Mouse (Mus musculus) hindbrain, postnatal 0 days (tissue): Measurements from ENCODE around the gene Nfatc2. TPM values are rescaled to one million over a fixed set of nuclear protein-coding genes. Genes with fewer than 3 reads are reported as not detected.

Source experiments
- ATAC-seq: fragments of 200-750 bp; cut with Nextera tagmentation; 2 replicates; pipeline ENCODE4 v1.8.0; 2017; ENCODE audit warnings: mild to moderate bottlenecking, moderate TSS enrichment, moderate library complexity
- DNase-seq: peaks from one replicate; pipeline ENCODE4 v3.0.0-alpha.2; 2015; ENCODE audit warnings: low spot score
- H3K27ac ChIP-seq: fragments of 300-500 bp; sonication (generic); 2 replicates; pipeline ENCODE4 v1.5.1; 2014; ENCODE audit warnings: mild to moderate bottlenecking
- H3K27me3 ChIP-seq: fragments of 300-500 bp; sonication (generic); 2 replicates; pipeline ENCODE4 v1.6.1; 2014; ENCODE audit warnings: low read length, mixed read lengths; ENCODE audit not compliant: insufficient read depth
- H3K36me3 ChIP-seq: fragments of 300-500 bp; sonication (generic); 2 replicates; pipeline ENCODE4 v1.6.1; 2014; ENCODE audit warnings: low read length, mixed read lengths; ENCODE audit not compliant: insufficient read depth
- H3K4me1 ChIP-seq: fragments of 300-500 bp; sonication (generic); 2 replicates; pipeline ENCODE4 v1.6.1; 2014; ENCODE audit warnings: antibody characterized with exemption, low read length, mixed read lengths; ENCODE audit not compliant: insufficient read depth
- H3K4me2 ChIP-seq: fragments of 300-500 bp; sonication (generic); 2 replicates; pipeline ENCODE4 v1.6.1; 2014; ENCODE audit warnings: low read depth, mild to moderate bottlenecking, low read length, moderate library complexity, mixed read lengths
- H3K4me3 ChIP-seq: fragments of 300-500 bp; sonication (generic); 2 replicates; pipeline ENCODE4 v1.5.1; 2014; ENCODE audit warnings: low read length
- H3K9ac ChIP-seq: fragments of 300-500 bp; sonication (generic); replicated peaks from 2 replicates; pipeline ENCODE4 v1.6.1; 2014; ENCODE audit warnings: mild to moderate bottlenecking, low read length, moderate library complexity, mixed read lengths
- H3K9me3 ChIP-seq: fragments of 300-500 bp; sonication (generic); 2 replicates; pipeline ENCODE4 v1.6.1; 2016; ENCODE audit warnings: low read length, mixed read lengths
- CTCF ChIP-seq: IDR thresholded peaks from 2 replicates; pipeline ENCODE4 v1.5.1; 2016; ENCODE audit warnings: antibody characterized with exemption, control low read depth, low read depth
- WGBS: fragments of 180-500 bp; shearing (Covaris S2); extraction: QIAGEN DNeasy Blood & Tissue Kit; methylation state at CpG from one replicate; pipeline ENCODE4 v1.1.7; 2014; 5-methylcytosine and 5-hydroxymethylcytosine counted together
- polyA plus RNA-seq: library from polyadenylated mRNA; unstranded; fragments of >200 nt; fragmentation: Nextera tagmentation; extraction: Ambion mirVana; gene quantifications from 2 replicates; pipeline ENCODE4 v1.2.1, GENCODE M21; 2015
- total RNA-seq: library from RNA; depleted of rRNA; stranded (reverse); fragments of >200 nt; gene quantifications from 2 replicates; pipeline ENCODE4 v1.2.3, GENCODE M21; 2014

Nfatc2 gene
- total and polyA plus RNA-seq, 2 experiments from 2014 or later: 6.5 to 8.5 TPM

DNA sequence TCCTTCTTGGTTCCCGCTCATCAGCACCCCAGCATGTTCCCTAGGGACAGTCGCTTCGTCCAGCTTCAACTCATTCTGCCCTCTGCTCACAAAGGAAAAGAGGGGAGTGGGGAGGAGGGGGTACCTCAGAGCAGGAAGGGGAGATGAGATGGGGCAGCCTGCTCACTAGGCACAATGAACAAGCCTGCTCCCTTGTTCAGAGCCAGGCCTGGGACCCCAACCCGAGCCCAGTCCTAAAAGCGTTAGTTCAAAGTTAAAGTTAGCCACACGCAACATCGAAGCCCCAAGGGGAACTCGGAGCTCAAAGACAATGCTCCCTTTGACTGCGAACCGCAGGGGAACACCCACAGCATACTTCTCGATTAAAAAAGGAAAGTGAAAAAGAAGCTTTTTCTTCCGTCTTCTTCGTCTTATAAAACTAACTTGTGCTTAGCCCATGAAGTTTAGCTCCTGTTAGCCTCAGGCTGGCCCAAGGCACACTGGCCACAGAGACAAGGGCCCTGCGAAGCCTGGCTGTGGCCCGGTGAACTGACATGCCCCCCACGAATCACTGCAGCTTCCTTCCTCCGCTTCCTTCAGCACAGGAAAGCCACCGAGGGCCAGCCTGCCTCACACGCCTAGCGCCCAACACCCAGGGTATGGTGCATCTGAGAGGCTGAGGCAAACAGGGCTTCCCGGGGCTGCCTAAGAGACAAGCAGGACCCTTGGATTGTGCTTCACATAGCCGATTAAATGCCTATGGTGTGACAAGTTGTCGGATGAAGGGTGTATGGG lies 45.4 kb downstream of the Nfatc2 start:
- WGBS: 37% methylated on average over 23 of the region's 23 CpGs
- 0 out of 2 replicates have a peak, but pooled peaks cover 4% of the 10 kb centered on the region for H3K27me3 ChIP-seq
- H3K36me3 ChIP-seq: no peaks in the 10 kb centered on the region
- H3K4me3 ChIP-seq: no peak overlapping the region
- no peaks in the 10 kb centered on the region for H3K9me3 ChIP-seq
- no peak overlapping the region for H3K27ac ChIP-seq
- ATAC-seq: no peak
- no peak overlapping the region for H3K9ac ChIP-seq
- no peak for TF ChIP-seq CTCF
- no peak overlapping the region for H3K4me2 ChIP-seq
- peaks cover 6% of the 10 kb centered on the region; the same call in 1 of the 2 replicates for H3K4me1 ChIP-seq
- DNase-seq: no peak

DNA sequence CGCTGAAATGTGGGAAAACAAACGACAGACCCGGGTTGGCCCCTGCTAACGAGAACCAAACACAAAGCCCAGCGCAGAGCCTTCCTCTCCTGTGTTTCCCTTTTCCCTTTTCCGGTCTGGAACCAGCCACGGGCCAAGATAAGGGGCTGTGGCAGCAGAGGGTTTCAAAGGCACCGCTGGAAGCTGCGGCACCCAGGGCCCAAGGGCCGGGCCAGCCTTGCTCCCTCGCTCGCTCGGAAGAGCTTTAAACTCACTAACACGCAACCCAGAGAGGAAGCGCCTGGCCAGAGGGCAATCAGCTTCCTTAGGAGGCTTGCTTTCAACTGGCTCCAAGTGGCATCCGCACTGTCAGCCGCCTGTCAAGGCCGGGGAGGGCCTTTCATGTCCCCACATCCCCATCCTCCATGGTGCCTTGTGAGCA lies 47.9 kb downstream of the Nfatc2 start:
- no peak for TF ChIP-seq CTCF
- Histone ChIP-seq H3K27ac (no peak overlapping the region), H3K4me2 (no peak overlapping the region), H3K4me3 (no peak overlapping the region), H3K4me1 (peaks cover 6% of the 10 kb centered on the region; the same call in 1 of the 2 replicates), H3K9ac (no peak overlapping the region), H3K27me3 (0 out of 2 replicates have a peak, but pooled peaks cover 4% of the 10 kb centered on the region), H3K9me3 (no peaks in the 10 kb centered on the region), H3K36me3 (no peaks in the 10 kb centered on the region)
- ATAC-seq (no peak), DNase-seq (no peak)
- 47% methylated on average over 18 of the region's 18 CpGs for WGBS

DNA sequence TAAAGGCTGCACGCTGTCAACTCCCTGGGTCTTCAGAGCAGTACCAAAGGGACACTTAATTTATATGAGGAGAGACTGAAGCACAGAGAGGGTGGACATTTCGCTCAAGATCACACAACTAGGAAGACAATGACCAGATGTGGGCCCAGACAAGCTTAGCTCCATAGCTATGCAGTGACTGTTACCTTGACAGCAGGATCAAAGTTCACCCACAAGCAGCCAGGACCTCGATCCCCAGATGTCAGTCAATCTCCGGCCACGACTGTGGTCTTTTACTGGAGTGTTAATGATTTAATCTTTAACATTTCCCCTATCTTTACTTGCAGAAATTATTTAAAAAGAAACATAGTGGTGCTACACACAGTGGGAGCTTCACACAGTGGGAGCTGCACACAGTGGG lies 49.1 kb downstream of the Nfatc2 start:
- Histone ChIP-seq H3K4me3 (no peak overlapping the region), H3K9me3 (no peaks in the 10 kb centered on the region), H3K9ac (no peak overlapping the region), H3K36me3 (no peaks in the 10 kb centered on the region), H3K4me1 (peaks cover 6% of the 10 kb centered on the region; the same call in 1 of the 2 replicates), H3K27ac (no peak overlapping the region), H3K4me2 (no peak overlapping the region), H3K27me3 (0 out of 2 replicates have a peak, but pooled peaks cover 4% of the 10 kb centered on the region)
- TF ChIP-seq CTCF: no peak
- DNase-seq: no peak
- no peak for ATAC-seq
- WGBS: 52% methylated on average over 5 of the region's 5 CpGs

DNA sequence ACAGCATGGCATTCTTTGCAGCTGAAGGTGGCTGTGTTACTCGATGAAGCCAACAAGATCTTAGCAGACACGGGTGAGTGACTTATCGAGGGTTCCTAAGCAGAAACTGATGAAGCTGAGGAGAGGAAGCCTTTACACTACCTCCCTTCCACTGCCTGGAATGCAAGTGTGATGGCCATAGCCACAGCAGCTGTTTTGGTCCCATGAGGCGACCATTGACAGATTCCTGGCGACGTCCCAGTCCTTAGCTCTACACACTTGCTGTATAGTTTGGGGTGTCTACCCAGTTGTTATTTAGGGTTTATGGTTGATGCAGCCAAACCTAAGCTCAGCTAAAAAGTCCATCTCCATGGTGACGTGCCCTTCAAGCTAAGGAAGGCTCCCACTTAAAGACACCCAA lies 50.2 kb downstream of the Nfatc2 start:
- H3K4me1 ChIP-seq: 0 out of 2 replicates have a peak, but pooled peaks cover 2% of the 10 kb centered on the region
- H3K4me2 ChIP-seq: no peak overlapping the region
- H3K27ac ChIP-seq: no peak overlapping the region
- WGBS: 91% methylated on average over 7 of the region's 7 CpGs
- no peaks in the 10 kb centered on the region for H3K36me3 ChIP-seq
- no peak overlapping the region for H3K4me3 ChIP-seq
- 0 out of 2 replicates have a peak, but pooled peaks cover 4% of the 10 kb centered on the region for H3K27me3 ChIP-seq
- H3K9ac ChIP-seq: no peak overlapping the region
- DNase-seq (no peak), ATAC-seq (no peak)
- H3K9me3 ChIP-seq: no peaks in the 10 kb centered on the region
- TF ChIP-seq CTCF: no peak

DNA sequence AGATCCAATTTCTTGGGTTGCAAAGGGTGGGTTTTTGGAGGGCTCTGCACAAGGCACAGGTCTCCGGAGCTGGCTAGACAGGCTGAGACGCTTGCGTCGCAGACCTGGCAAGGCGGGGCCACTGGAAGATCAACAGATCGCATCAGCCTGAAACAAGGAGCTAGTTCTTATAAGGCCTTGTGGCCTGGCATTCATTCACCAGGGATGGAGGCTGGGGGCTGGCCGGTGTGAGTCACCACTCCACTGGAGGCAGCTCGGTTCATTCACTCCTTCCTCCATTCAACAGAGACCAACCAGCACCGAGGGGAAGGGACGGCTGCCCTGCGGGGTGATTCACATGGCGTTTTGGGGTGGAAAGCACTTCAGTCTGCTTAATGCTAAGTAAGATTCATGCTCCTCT lies 52.1 kb downstream of the Nfatc2 start:
- 51% methylated on average over 12 of the region's 12 CpGs for WGBS

DNA sequence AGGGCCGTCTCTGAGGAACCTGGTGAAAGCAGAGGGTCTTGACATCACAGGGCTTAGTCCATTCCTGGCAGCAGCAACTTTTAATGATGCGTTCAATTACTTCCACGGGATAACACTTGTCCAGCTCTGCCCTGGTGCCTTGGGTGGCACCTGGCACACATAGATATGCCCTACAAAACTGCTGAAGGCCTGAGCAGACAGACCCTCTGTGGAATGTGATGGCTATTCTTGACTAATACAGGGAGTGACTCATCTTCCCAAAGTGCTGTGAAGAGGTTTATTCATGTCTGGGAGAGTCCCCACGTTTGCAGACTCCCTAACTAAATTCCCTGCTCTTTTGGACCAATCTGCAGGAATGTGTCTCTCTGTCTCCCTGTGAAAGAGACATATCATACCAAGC lies 53.4 kb downstream of the Nfatc2 start:
- H3K4me1 ChIP-seq: 0 out of 2 replicates have a peak, but pooled peaks cover 5% of the 10 kb centered on the region
- H3K4me3 ChIP-seq: no peak overlapping the region
- DNase-seq (no peak), ATAC-seq (no peak)
- TF ChIP-seq CTCF: no peak
- no peaks in the 10 kb centered on the region for H3K27me3 ChIP-seq
- H3K9me3 ChIP-seq: no peaks in the 10 kb centered on the region
- H3K9ac ChIP-seq: no peak overlapping the region
- no peak overlapping the region for H3K4me2 ChIP-seq
- WGBS: 78% methylated on average over 4 of the region's 4 CpGs
- H3K27ac ChIP-seq: no peak overlapping the region
- no peaks in the 10 kb centered on the region for H3K36me3 ChIP-seq

More for the DNA sequence above, 52.1 kb downstream of the Nfatc2 start:
- no peak; the same call in 1 of the 2 replicates for ATAC-seq
- DNase-seq: no peak
- no peak overlapping the region for H3K9ac ChIP-seq
- no peaks in the 10 kb centered on the region for H3K9me3 ChIP-seq
- H3K36me3 ChIP-seq: no peaks in the 10 kb centered on the region
- no peak overlapping the region for H3K27ac ChIP-seq
- H3K4me1 ChIP-seq: 0 out of 2 replicates have a peak, but pooled peaks cover 5% of the 10 kb centered on the region
- no peak overlapping the region for H3K4me2 ChIP-seq
- no peak for TF ChIP-seq CTCF
- H3K27me3 ChIP-seq: no peaks in the 10 kb centered on the region
- H3K4me3 ChIP-seq: no peak overlapping the region
